Mouse (Mus musculus): ENCODE measurements around the gene Nup50. TPM values are rescaled to one million over a fixed set of nuclear protein-coding genes. Genes with fewer than 3 reads are reported as not detected.

Nup50 gene
- polyA plus RNA-seq, 1 experiment: 13.7 TPM

DNA sequence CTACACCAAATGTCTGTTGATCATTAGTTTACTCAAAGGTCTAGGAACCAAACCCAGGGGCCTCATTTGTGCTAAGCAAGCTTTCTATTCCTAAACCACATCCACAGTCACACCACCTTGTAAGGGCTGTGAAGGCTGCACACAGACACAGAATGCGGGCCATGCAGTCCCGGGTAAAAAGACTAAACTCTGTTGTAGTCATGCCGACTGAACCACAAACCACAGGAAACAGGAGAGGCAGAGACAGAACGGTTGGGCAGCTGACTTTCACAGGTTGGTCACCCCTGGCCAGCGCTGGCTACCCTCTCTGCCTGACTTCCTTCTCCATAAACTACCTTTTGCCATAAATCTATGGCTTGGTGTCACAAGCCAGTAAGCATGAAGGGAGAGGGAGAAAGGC, 41.6 kb downstream of the Nup50 start:
- Histone ChIP-seq H3K4me1 (ENCODE audit: control insufficient read depth, insufficient read depth, low read length) (peaks cover 9% of the 10 kb centered on the region; the same call in 1 of the 2 replicates), H3K27ac (ENCODE audit: insufficient read depth, low read length) (no peak overlapping the region), H3K4me3 (ENCODE audit: insufficient read depth, low read length) (no peak overlapping the region)
- no peak for TF ChIP-seq POLR2A (IDR thresholded peaks at IDR 0.05; ENCODE audit: extremely low read depth, insufficient read depth, low read length)

DNA sequence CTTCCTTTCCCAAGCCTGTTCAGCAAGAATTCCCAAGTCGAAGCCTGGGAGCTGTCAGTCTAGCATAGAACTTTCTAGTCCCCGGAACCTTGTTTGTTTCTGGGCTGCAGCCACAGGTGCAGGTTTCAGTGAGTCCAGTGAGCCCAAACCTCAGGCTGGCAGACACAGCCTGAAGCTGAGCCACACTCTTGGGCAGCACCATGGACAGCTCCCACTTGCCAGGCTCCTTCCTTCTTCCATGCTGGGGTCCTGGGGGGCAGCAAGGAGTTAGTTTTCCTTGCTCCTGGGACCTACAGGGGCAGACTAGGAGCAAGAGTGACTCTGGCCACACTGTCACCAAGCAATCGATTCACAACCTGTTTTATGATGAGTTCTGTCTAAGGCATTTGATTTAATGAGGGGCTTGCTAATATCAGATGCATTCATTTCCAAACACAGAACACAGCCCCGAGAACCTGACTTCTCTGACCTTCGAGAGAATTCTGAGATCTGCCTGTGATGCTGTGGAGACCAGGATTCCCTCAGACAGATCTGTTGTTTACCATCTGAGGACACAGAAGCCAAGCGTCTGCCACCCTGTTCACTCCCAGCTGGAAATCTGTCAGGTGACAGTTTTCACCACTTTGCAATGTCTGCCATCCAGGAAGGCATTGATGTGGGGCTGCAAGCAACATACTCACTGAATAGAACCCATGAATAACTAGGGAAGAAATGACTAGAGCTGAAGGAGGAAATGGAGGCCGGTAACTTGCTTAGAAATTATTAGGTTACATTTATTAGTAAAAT, 42.6 kb downstream of the Nup50 start:
- H3K4me3 ChIP-seq (ENCODE audit: insufficient read depth, low read length): no peak overlapping the region
- no peak overlapping the region for H3K27ac ChIP-seq (ENCODE audit: insufficient read depth, low read length)
- peaks cover 5% of the 10 kb centered on the region; the same call in 1 of the 2 replicates for H3K4me1 ChIP-seq (ENCODE audit: control insufficient read depth, insufficient read depth, low read length)
- TF ChIP-seq CTCF (IDR thresholded peaks at IDR 0.05; ENCODE audit: extremely low read depth, insufficient read depth, low read length) (no peak), POLR2A (IDR thresholded peaks at IDR 0.05; ENCODE audit: extremely low read depth, insufficient read depth, low read length) (no peak)

- H3K27ac ChIP-seq (ENCODE audit: insufficient read depth, low read length): no peak overlapping the region
- H3K4me3 ChIP-seq (ENCODE audit: insufficient read depth, low read length): no peak overlapping the region
- TF ChIP-seq CTCF (IDR thresholded peaks at IDR 0.05; ENCODE audit: extremely low read depth, insufficient read depth, low read length) (no peak), POLR2A (IDR thresholded peaks at IDR 0.05; ENCODE audit: extremely low read depth, insufficient read depth, low read length) (no peak)
- peaks cover 7% of the 10 kb centered on the region for H3K4me1 ChIP-seq (ENCODE audit: control insufficient read depth, insufficient read depth, low read length)
Measured at GRCm38 (mm10) chr15:84968534-84968933, 45.3 kb downstream of the Nup50 start.

DNA sequence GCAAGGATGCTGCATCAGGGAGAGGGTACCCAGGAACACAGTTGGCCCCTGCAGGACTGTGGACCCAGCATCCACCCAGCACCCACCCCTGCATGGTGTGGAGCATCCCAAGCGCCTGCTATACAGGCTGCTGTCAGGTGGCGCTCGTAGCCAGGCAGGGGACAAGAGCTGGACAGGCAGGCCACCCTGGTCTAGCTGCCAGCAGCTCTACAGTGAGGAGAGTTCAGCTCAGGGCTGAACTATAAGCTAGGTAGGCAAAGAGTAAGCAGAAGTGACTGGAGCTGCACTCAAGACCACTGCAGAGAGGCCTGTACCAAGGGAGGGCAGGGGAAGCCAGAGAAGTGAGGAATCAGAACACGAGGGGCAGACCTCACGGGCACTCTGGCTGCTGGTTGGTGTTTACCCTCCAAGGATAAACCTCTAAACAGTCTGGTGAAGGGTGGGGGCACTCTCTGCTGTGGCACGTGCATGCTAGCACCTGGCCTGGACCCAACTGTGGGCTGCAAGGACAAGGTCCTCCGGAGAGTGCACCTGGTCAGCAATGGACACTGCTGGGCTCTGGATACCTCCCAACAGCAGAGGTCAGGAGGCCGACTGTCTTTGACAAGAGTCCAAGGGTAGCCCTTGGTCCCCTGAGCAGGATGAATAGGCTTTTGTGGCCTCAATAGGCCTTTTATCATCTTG, 49.8 kb downstream of the Nup50 start:
- Histone ChIP-seq H3K27ac (ENCODE audit: insufficient read depth, low read length) (peak overlapping the region; percentile 92), H3K4me3 (ENCODE audit: insufficient read depth, low read length) (no peak overlapping the region), H3K4me1 (ENCODE audit: control insufficient read depth, insufficient read depth, low read length) (peaks cover 17% of the 10 kb centered on the region)
- TF ChIP-seq CTCF (IDR thresholded peaks at IDR 0.05; ENCODE audit: extremely low read depth, insufficient read depth, low read length) (no peak), POLR2A (IDR thresholded peaks at IDR 0.05; ENCODE audit: extremely low read depth, insufficient read depth, low read length) (no peak)

DNA sequence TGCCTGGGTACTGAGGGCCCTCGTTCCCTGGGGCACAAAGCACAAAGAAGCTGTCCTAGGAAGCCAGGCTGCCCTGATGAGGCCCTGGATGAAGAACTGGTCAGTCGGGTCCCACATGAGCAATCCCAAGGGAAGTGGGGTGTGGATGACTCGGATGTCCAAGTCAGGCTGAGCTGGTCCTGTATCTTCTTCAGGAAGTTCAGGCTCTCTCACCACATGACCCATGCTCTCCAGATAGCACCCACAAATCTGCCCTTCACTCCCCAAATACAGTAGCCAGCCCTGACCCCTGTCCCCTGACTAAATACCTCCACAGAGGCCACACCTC, 50.3 kb downstream of the Nup50 start:
- Histone ChIP-seq H3K4me1 (ENCODE audit: control insufficient read depth, insufficient read depth, low read length) (peaks cover 17% of the 10 kb centered on the region), H3K27ac (ENCODE audit: insufficient read depth, low read length) (peak overlapping the region; percentile 94), H3K4me3 (ENCODE audit: insufficient read depth, low read length) (no peak overlapping the region)
- TF ChIP-seq POLR2A (IDR thresholded peaks at IDR 0.05; ENCODE audit: extremely low read depth, insufficient read depth, low read length) (no peak), CTCF (IDR thresholded peaks at IDR 0.05; ENCODE audit: extremely low read depth, insufficient read depth, low read length) (no peak)

DNA sequence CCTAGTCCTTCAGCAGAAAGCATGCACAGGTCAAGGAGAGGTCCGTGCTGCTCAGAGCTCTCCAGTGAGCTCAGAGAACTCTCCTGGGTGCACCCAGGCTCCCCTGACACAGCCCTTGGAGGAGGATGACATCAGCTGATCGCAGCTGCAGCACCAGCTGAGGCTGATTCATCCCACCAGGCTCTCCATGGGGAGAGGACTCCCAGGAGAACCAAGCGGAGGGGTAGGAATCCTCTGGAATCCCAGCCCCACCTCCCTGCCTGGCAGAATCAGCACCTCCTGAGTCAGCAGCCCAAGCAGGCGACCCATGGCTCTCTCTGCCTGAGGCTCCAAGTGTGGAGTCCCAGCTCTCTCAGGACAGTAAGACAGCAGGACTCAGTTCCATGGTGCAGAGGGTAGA, 52.5 kb downstream of the Nup50 start:
- peak overlapping the region; percentile 72 for H3K27ac ChIP-seq (ENCODE audit: insufficient read depth, low read length)
- H3K4me3 ChIP-seq (ENCODE audit: insufficient read depth, low read length): no peak overlapping the region
- TF ChIP-seq CTCF (IDR thresholded peaks at IDR 0.05; ENCODE audit: extremely low read depth, insufficient read depth, low read length): no peak
- peak; percentile 40; the same call in 1 of the 2 replicates for TF ChIP-seq POLR2A (IDR thresholded peaks at IDR 0.05; ENCODE audit: extremely low read depth, insufficient read depth, low read length)
- peaks cover 17% of the 10 kb centered on the region for H3K4me1 ChIP-seq (ENCODE audit: control insufficient read depth, insufficient read depth, low read length)

GRCm38 (mm10) chr15:84981609-84982313, 58.5 kb downstream of the Nup50 start:
- no peak for TF ChIP-seq POLR2A (IDR thresholded peaks at IDR 0.05; ENCODE audit: extremely low read depth, insufficient read depth, low read length)
- no peak for TF ChIP-seq CTCF (IDR thresholded peaks at IDR 0.05; ENCODE audit: extremely low read depth, insufficient read depth, low read length)
- Histone ChIP-seq H3K4me1 (ENCODE audit: control insufficient read depth, insufficient read depth, low read length) (peaks cover 26% of the 10 kb centered on the region), H3K4me3 (ENCODE audit: insufficient read depth, low read length) (no peak overlapping the region), H3K27ac (ENCODE audit: insufficient read depth, low read length) (no peak overlapping the region)

GRCm38 (mm10) chr15:84982888-84983287, 59.7 kb downstream of the Nup50 start:
- H3K4me3 ChIP-seq (ENCODE audit: insufficient read depth, low read length): no peak overlapping the region
- TF ChIP-seq POLR2A (IDR thresholded peaks at IDR 0.05; ENCODE audit: extremely low read depth, insufficient read depth, low read length) (no peak), CTCF (IDR thresholded peaks at IDR 0.05; ENCODE audit: extremely low read depth, insufficient read depth, low read length) (no peak)
- H3K4me1 ChIP-seq (ENCODE audit: control insufficient read depth, insufficient read depth, low read length): peaks cover 25% of the 10 kb centered on the region
- no peak overlapping the region for H3K27ac ChIP-seq (ENCODE audit: insufficient read depth, low read length)

DNA sequence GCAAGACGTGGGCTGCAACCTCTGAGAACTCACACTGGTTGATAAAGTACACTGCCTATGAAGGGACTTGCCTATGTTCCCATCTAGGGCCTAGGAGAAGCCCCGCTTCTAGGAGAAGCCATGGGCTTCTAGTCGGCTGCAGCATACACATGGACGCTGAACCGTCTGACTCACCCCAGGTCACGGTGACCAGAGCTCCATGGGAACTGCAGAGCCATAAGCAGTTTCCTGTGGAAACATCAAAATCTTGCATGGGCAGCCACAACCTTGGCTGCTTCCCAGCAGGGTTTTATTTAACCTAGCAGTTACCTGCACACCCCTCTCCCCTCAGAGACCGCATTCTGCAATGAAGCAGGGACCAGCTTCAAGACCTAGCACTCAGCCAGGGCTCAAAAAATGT, 60.5 kb downstream of the Nup50 start:
- H3K4me1 ChIP-seq (ENCODE audit: control insufficient read depth, insufficient read depth, low read length): peaks cover 29% of the 10 kb centered on the region
- H3K4me3 ChIP-seq (ENCODE audit: insufficient read depth, low read length): no peak overlapping the region
- no peak overlapping the region for H3K27ac ChIP-seq (ENCODE audit: insufficient read depth, low read length)
- TF ChIP-seq POLR2A (IDR thresholded peaks at IDR 0.05; ENCODE audit: extremely low read depth, insufficient read depth, low read length) (no peak), CTCF (IDR thresholded peaks at IDR 0.05; ENCODE audit: extremely low read depth, insufficient read depth, low read length) (no peak)
